Mouse (Mus musculus) skeletal muscle tissue, adult 2 months (tissue): ENCODE results near the gene Herc1.

Source experiments
- DNase-seq: peaks from one replicate; pipeline ENCODE4 v3.0.0-alpha.2; 2012; ENCODE audit warnings: low read depth, low spot score

Herc1 gene

GRCm38 (mm10) chr9:66520299-66520698, 170.0 kb downstream of the Herc1 start:
- no peak for DNase-seq

DNA sequence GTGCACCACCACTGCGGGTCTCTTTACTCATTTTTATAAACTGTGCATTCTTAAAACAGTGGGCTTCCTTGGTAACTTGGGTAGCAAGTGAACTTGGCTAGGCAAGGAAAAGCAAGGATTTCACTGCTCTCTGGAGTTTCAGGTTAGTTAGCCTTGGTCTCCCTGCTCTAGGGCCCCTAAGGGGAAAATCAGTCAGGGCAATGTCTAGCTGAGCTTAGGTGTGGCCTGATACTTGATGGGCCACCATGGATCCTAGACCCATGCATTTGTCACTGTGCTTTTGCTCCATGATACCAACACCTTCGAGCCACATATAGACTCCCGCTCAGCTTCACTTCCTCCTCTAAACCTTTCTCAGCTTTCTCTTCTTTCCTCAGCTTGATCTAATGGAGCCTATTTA, 171.3 kb downstream of the Herc1 start:
- no peak for DNase-seq

GRCm38 (mm10) chr9:66542785-66543184, 192.5 kb downstream of the Herc1 start:
- no peak for DNase-seq
